Mouse (Mus musculus): ENCODE data around the gene Gapdhs.

DNA sequence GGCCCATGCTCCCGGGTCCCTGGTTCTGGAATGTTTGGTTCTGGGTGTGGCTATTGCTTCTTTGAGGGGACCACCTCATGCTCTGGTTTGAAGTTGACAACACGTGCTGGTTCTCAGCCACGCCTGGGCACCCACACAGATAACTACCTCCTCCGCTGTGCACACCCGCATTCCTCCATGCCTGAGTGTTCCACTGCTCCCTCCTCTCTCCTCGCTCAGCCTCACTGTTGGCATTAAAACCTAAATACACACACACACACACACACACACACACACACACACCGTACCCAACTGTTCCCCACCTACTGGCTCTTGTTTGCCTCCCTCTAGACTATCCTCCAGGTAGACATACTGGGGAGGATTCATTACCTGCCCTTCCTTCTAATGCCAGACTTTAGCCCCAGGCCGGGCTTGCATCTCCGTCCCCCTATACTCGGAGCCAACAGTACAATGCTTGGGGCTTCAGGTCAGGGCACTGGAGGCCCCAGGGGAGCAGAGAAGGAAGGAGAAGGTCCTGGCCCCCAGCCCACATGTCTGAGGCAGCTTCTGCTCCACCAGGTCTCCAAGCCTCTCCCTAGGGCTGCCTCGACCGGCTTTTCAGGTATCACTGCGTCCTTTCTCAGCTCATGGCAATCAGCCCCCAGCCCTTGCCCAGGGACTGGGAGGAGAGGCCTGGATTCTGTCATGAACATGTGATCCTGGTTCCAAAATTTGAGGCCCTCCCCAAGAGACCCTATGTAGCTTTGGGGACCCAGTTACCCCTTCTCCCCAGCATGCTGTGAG lies 6.5 kb upstream of the Gapdhs start:
- TF ChIP-seq CTCF (IDR thresholded peaks at IDR 0.05; ENCODE audit: control insufficient read depth, insufficient read depth, low read length) = no peak
- no peak for TF ChIP-seq POLR2A (IDR thresholded peaks at IDR 0.05; ENCODE audit: borderline replicate concordance, control insufficient read depth, low read depth, low read length)

Data from bone marrow, adult 2 months (tissue).